Mouse (Mus musculus) colon, adult 2 months (tissue): Measurements from ENCODE around the gene Krtap16-1. TPM values are rescaled to one million over a fixed set of nuclear protein-coding genes. Genes with fewer than 3 reads are reported as not detected.

Source experiments
- polyA plus RNA-seq: library from polyadenylated mRNA; depleted of rRNA; stranded (reverse); fragments of >200 nt; gene quantifications from 2 replicates; pipeline ENCODE4 v1.2.3, GENCODE M21; 2012; rRNA removed

The Krtap16-1 gene
- not detected in 2 replicates for polyA plus RNA-seq

DNA sequence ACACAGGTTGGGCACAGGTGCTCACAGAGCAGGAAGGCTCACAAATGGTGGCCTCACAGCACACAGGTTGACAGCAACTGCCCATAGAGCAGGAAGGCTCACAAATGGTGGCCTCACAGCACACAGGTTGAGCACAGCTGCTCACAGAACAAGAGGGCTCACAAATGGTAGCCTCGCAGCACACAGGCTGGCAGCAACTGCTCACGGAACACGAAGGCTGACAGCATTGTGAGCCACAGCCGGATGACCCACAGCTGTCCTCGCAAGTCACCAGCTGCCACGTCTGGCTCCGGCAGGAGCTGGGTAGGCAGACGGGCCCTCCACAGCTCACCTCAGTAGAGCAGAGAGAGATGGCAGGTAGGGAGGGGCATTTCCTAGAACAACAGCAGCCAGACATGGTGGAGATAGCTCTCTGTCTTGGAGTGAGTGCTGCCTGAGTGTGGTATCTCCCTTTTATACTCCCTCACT lies at the start of gene Krtap16-1:
Krtap16-1 (minus strand) TSS at position 418 of the 468 bp plus-strand sequence.

DNA sequence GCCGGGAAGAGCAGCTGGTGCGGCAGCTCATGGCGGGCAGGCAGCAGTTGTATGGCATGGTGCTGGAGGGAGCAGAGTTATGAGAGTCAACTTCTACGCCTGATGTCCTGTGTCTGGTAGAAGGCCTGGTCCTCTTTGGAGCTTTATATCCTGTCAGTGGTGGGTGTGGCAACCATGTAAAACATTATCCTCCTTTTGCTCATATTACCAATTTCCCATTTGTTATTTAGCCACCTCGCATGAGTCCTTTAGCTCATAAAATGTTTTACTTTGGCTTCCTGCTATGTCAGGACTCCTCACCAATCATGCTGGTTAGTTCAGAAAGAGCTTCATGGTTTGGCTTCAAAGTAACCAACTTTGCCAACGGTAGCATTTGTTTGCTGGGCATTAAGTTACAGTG lies 43.4 kb upstream of the Krtap16-1 start, which contains the start of gene Krt33b:
Krt33b (minus strand) TSS at position 101 of the 400 bp plus-strand sequence.

DNA sequence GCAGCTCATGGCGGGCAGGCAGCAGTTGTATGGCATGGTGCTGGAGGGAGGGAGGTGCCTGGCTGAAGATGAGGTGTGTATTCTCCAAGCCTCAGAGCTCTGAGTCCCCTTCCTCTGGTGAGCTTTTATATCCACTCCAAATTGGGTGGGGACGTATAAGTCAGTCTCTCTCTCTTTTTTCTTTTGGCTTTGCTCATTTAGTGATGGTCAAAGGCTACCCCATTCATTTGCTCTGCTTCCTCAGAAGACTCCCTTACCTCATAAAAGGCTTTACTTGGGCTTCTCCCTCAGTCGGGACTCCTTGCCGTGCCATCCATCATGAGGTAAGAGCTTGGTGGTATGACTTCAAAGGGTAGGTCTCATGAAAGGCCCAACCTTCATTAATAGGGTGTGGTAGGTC lies 29.7 kb upstream of the Krtap16-1 start, which contains the start of gene Krt33a:
Krt33a (minus strand) TSS at position 101 of the 400 bp plus-strand sequence.

DNA sequence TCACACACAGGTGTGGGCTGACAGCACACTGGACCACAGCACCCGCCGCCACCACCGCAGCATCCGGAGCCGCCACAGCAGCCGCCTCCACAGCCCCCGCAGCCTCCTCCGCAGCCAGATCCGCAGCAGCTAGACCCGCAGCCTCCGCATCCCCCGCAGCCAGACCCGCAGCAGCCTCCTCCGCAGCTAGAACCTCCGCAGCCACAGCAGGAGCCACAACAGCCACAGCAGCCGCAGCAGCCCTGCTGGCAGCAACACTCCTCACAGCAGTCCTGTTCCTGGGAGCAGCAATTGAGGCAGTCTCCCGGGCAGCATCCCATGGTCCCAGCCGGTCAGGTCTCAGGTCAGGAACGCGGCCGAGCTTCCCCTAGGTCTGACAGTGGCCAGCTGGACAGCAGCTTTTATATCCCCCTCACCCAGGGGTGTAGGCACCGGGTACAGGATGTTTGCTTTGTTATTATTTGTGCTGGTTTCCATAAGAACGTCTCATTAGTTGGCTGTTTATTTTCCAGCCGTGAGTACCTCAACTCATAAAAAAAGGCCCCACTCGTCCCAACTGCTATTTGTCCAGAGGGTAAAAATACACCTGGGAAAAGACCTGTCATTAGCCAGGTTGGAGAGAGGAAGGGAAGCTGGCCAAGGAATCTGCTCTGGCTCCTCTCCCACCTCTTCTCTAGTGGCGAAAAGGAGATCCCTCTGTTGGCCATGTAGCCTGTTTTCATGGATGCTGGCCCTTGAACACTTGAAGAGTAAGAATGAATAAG lies 7.4 kb upstream of the Krtap16-1 start, which contains the start of gene Krtap17-1:
Krtap17-1 (minus strand) TSS at position 375 of the 764 bp plus-strand sequence.

DNA sequence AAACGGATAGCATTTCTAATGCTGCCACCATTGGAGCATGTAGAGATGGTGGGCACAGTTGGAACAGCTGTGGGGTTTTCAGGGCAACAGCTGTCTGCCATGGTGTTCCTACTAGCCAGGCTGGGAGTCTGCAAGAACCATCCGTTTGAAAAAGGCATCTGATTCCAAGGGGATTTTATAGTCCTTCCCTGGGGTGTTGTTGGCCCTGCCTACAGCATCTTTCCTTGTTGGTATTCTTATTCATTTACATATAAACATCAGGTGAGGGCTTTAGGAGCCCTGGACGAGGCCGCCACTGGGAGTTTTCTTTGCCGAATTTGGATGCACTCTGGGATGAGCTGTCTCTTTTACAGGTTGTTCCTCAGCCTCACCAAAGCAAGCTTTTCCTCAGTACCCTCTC lies 7.4 kb downstream of the Krtap16-1 start, which contains the start of gene Krtap29-1:
Krtap29-1 (minus strand) TSS at position 101 of the 400 bp plus-strand sequence.

DNA sequence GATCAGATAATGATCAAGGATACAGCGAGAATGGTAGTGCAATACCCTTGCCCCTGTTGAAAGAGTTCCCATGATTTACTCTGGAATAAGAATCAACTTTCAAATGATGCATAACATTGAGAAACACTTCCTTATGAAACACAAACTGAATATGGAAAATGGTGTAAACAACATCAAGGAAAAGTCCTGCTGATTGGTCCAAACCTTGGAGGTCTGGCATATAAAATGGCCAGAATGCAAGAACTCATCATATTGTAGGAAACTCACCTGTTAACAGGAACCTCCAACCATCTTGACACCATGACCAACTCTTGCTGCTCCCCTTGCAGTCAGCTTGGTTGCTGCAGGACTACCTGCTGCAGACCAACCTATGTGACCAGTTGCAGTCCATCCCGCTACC lies 38.2 kb downstream of the Krtap16-1 start, which contains the start of gene Krtap9-5:
Krtap9-5 (plus strand) TSS at position 301 of the 400 bp plus-strand sequence.

DNA sequence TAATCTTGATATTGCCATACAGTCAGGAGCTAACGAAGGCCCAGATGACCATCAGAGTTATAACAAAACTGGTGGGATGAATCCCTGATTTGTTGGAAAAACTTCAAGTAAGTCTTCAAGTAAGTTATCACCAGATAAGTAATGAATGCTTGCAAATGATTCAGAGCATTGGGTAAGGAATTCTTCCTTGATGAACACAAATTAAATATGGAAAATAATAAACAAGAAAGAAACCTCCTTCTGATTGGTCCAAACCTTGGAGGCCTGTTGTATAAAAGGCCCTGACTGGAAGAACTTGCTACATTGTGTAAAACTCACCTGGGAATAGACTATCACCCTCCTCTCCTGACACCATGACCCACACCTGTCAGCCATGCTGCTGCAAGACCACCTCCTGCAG lies 50.4 kb downstream of the Krtap16-1 start, which contains the start of gene Krtap31-2:
Krtap31-2 (plus strand) TSS at position 301 of the 400 bp plus-strand sequence.

Other genes with a start within 250 kb of the Krtap16-1 start
- gene Gm11595, start 213.7 kb downstream of the Krtap16-1 start, polyA plus RNA-seq: not detected in 2 replicates
- gene Krtap4-8, start 205.9 kb downstream of the Krtap16-1 start, polyA plus RNA-seq: not detected in 2 replicates
- not detected in 2 replicates for gene Krtap4-9, start 201.4 kb downstream of the Krtap16-1 start, polyA plus RNA-seq
- gene Gm11596, start 193.1 kb downstream of the Krtap16-1 start, polyA plus RNA-seq: not detected in 2 replicates
- gene Gm11569, start 187.7 kb downstream of the Krtap16-1 start, polyA plus RNA-seq: 0.33 TPM in 1 of 2 replicates, not detected in the other
- not detected in 2 replicates for gene Gm11554, start 182.2 kb downstream of the Krtap16-1 start, polyA plus RNA-seq
- not detected in 2 replicates for gene Krtap4-13, start 176.7 kb downstream of the Krtap16-1 start, polyA plus RNA-seq
- gene Gm11564, start 170.9 kb downstream of the Krtap16-1 start, polyA plus RNA-seq: not detected in 2 replicates
- gene 2300003K06Rik, start 148.5 kb downstream of the Krtap16-1 start, polyA plus RNA-seq: not detected in 2 replicates
- gene Krtap4-16, start 135.0 kb downstream of the Krtap16-1 start, polyA plus RNA-seq: 0.13 TPM in 1 of 2 replicates, not detected in the other
- gene Gm11568, start 128.7 kb downstream of the Krtap16-1 start, polyA plus RNA-seq: not detected in 2 replicates
- gene Gm11559, start 122.1 kb downstream of the Krtap16-1 start, polyA plus RNA-seq: not detected in 2 replicates
- not detected in 2 replicates for gene Krtap9-1, start 113.2 kb downstream of the Krtap16-1 start, polyA plus RNA-seq
- not detected in 2 replicates for gene Gm11567, start 107.4 kb downstream of the Krtap16-1 start, polyA plus RNA-seq
- gene Krtap31-1, start 78.7 kb downstream of the Krtap16-1 start, polyA plus RNA-seq: not detected in 2 replicates
- gene Gm11565, start 71.8 kb downstream of the Krtap16-1 start, polyA plus RNA-seq: not detected in 2 replicates
- gene Krtap31-2, start 50.3 kb downstream of the Krtap16-1 start, polyA plus RNA-seq: not detected in 2 replicates
- gene Krtap9-5, start 38.1 kb downstream of the Krtap16-1 start, polyA plus RNA-seq: not detected in 2 replicates
- gene Krtap29-1, start 7.5 kb downstream of the Krtap16-1 start, polyA plus RNA-seq: not detected in 2 replicates
- gene Krtap17-1, start 7.4 kb upstream of the Krtap16-1 start, polyA plus RNA-seq: 0.32 TPM in 1 of 2 replicates, not detected in the other
- not detected in 2 replicates for gene Krt33a, start 29.6 kb upstream of the Krtap16-1 start, polyA plus RNA-seq
- not detected in 2 replicates for gene Krt33b, start 43.3 kb upstream of the Krtap16-1 start, polyA plus RNA-seq
- not detected in 2 replicates for gene Krt34, start 55.0 kb upstream of the Krtap16-1 start, polyA plus RNA-seq
- not detected in 2 replicates for gene Krt31, start 64.0 kb upstream of the Krtap16-1 start, polyA plus RNA-seq
- not detected in 2 replicates for gene Krt32, start 101.6 kb upstream of the Krtap16-1 start, polyA plus RNA-seq
- gene Krt35, start 109.6 kb upstream of the Krtap16-1 start, polyA plus RNA-seq: not detected in 2 replicates
- gene Krt36, start 119.0 kb upstream of the Krtap16-1 start, polyA plus RNA-seq: 0.98 and 1.9 TPM in 2 replicates
- gene Krt13, start 135.0 kb upstream of the Krtap16-1 start, polyA plus RNA-seq: 0.08 and 0.31 TPM in 2 replicates
- 0.41 and 0.70 TPM in 2 replicates for gene Krt15, start 149.3 kb upstream of the Krtap16-1 start, polyA plus RNA-seq
- gene Krt19, start 162.1 kb upstream of the Krtap16-1 start, polyA plus RNA-seq: 4,854 and 4,867 TPM in 2 replicates
- not detected in 2 replicates for gene Krt9, start 206.6 kb upstream of the Krtap16-1 start, polyA plus RNA-seq
- 1.2 and 1.8 TPM in 2 replicates for gene Krt14, start 221.0 kb upstream of the Krtap16-1 start, polyA plus RNA-seq